Mouse (Mus musculus): ENCODE results near the gene Klhl2. TPM values are rescaled to one million over a fixed set of nuclear protein-coding genes. Genes with fewer than 3 reads are reported as not detected.

Klhl2 gene
- polyA plus RNA-seq, 1 experiment from 2014 or later: 30.3 TPM

GRCm38 (mm10) chr8:64799306-64799705 lies 50.5 kb downstream of the Klhl2 start:
- no peak for TF ChIP-seq CTCF (IDR thresholded peaks at IDR 0.05)
- no peaks in the 10 kb centered on the region for H3K27me3 ChIP-seq
- no peak for DNase-seq (ENCODE audit: low read depth, low spot score)
- ATAC-seq: no peak
- ChIA-PET CTCF (no interaction called here), POLR2A (no interaction called here)
- in situ Hi-C loops (cut with MboI; ENCODE audit: low pct_unique_long_range_greater_than_20kb): no loop called here

GRCm38 (mm10) chr8:64798503-64798902 lies 51.3 kb downstream of the Klhl2 start:
- H3K27me3 ChIP-seq: no peaks in the 10 kb centered on the region
- TF ChIP-seq CTCF (IDR thresholded peaks at IDR 0.05): no peak
- POLR2A ChIA-PET: interaction anchor here (0.9 kb wide), 1 partner anchor 13 kb away, joined by 6 read pairs; no protein-coding TSS in a partner anchor
- ATAC-seq (no peak), DNase-seq (ENCODE audit: low read depth, low spot score) (no peak)
- CTCF ChIA-PET: no interaction called here
- in situ Hi-C loops (cut with MboI; ENCODE audit: low pct_unique_long_range_greater_than_20kb): no loop called here

GRCm38 (mm10) chr8:64797751-64798150 lies 52.1 kb downstream of the Klhl2 start:
- CTCF ChIA-PET: no interaction called here
- ATAC-seq: no peak
- in situ Hi-C loops (cut with MboI; ENCODE audit: low pct_unique_long_range_greater_than_20kb): no loop called here
- no peak for TF ChIP-seq CTCF (IDR thresholded peaks at IDR 0.05)
- DNase-seq (ENCODE audit: low read depth, low spot score): no peak
- H3K27me3 ChIP-seq: no peaks in the 10 kb centered on the region
- POLR2A ChIA-PET: interaction anchor here (0.9 kb wide), 1 partner anchor 12 kb away, joined by 6 read pairs; no protein-coding TSS in a partner anchor

GRCm38 (mm10) chr8:64791250-64791881 lies 58.5 kb downstream of the Klhl2 start:
- ChIA-PET POLR2A (interaction anchor here (0.7 kb wide), 1 partner anchor 109 kb away, joined by 3 read pairs; no protein-coding TSS in a partner anchor), CTCF (interaction anchor here (1.4 kb wide), 1 partner anchor 14 kb away, joined by 3 read pairs; no protein-coding TSS in a partner anchor)
- TF ChIP-seq CTCF (IDR thresholded peaks at IDR 0.05): no peak
- no peaks in the 10 kb centered on the region for H3K27me3 ChIP-seq
- DNase-seq (ENCODE audit: low read depth, low spot score) (no peak), ATAC-seq (no peak)
- in situ Hi-C loops (cut with MboI; ENCODE audit: low pct_unique_long_range_greater_than_20kb): no loop called here

GRCm38 (mm10) chr8:64790418-64790817 lies 59.4 kb downstream of the Klhl2 start:
- no peaks in the 10 kb centered on the region for H3K27me3 ChIP-seq
- no peak for TF ChIP-seq CTCF (IDR thresholded peaks at IDR 0.05)
- ChIA-PET POLR2A (interaction anchor here (0.7 kb wide), 1 partner anchor 108 kb away, joined by 3 read pairs; no protein-coding TSS in a partner anchor), CTCF (interaction anchor here (0.8 to 1.4 kb wide), 2 partner anchors 13 to 731 kb away, joined by 3 to 4 read pairs; no protein-coding TSS in a partner anchor)
- in situ Hi-C loops (cut with MboI; ENCODE audit: low pct_unique_long_range_greater_than_20kb): no loop called here
- DNase-seq (ENCODE audit: low read depth, low spot score): no peak
- no peak for ATAC-seq

- DNase-seq (ENCODE audit: low read depth, low spot score) (no peak), ATAC-seq (no peak)
- no peaks in the 10 kb centered on the region for H3K27me3 ChIP-seq
- ChIA-PET CTCF (no interaction called here), POLR2A (no interaction called here)
- TF ChIP-seq CTCF (IDR thresholded peaks at IDR 0.05): no peak
- in situ Hi-C loops (cut with MboI; ENCODE audit: low pct_unique_long_range_greater_than_20kb): no loop called here
These were observed 61.1 kb downstream of the Klhl2 start for GRCm38 (mm10) chr8:64788715-64789114.

- ATAC-seq: no peak
- TF ChIP-seq CTCF (IDR thresholded peaks at IDR 0.05): no peak
- no peaks in the 10 kb centered on the region for H3K27me3 ChIP-seq
- ChIA-PET CTCF (interaction anchor here (1.4 to 1.9 kb wide), 2 partner anchors 9 to 39 kb away, joined by 4 to 5 read pairs; no protein-coding TSS in a partner anchor), POLR2A (no interaction called here)
- DNase-seq (ENCODE audit: low read depth, low spot score): no peak
- in situ Hi-C loops (cut with MboI; ENCODE audit: low pct_unique_long_range_greater_than_20kb): no loop called here
These were observed 63.0 kb downstream of the Klhl2 start for GRCm38 (mm10) chr8:64786801-64787200.

- ATAC-seq: no peak
- CTCF ChIA-PET: no interaction called here
- in situ Hi-C loops (cut with MboI; ENCODE audit: low pct_unique_long_range_greater_than_20kb): no loop called here
- no peak for TF ChIP-seq CTCF (IDR thresholded peaks at IDR 0.05)
- POLR2A ChIA-PET: no interaction called here
- no peaks in the 10 kb centered on the region for H3K27me3 ChIP-seq
- no peak for DNase-seq (ENCODE audit: low read depth, low spot score)
These were observed 65.6 kb downstream of the Klhl2 start for GRCm38 (mm10) chr8:64784235-64784634.

- ATAC-seq (no peak), DNase-seq (ENCODE audit: low read depth, low spot score) (no peak)
- no peak for TF ChIP-seq CTCF (IDR thresholded peaks at IDR 0.05)
- CTCF ChIA-PET: interaction anchor here (0.8 to 1.0 kb wide), 2 partner anchors 15 to 43 kb away, joined by 3 to 4 read pairs; no protein-coding TSS in a partner anchor
- in situ Hi-C loops (cut with MboI; ENCODE audit: low pct_unique_long_range_greater_than_20kb): no loop called here
- no peaks in the 10 kb centered on the region for H3K27me3 ChIP-seq
- POLR2A ChIA-PET: no interaction called here
These were observed 67.9 kb downstream of the Klhl2 start for GRCm38 (mm10) chr8:64781947-64782346.

GRCm38 (mm10) chr8:64777925-64778324 lies 71.9 kb downstream of the Klhl2 start:
- ChIA-PET POLR2A (no interaction called here), CTCF (interaction anchor here (1.0 to 1.3 kb wide), 2 partner anchors 9 to 13 kb away, joined by 3 to 5 read pairs; no protein-coding TSS in a partner anchor)
- in situ Hi-C loops (cut with MboI; ENCODE audit: low pct_unique_long_range_greater_than_20kb): loop anchor here (5.0 kb wide), 1 partner anchor 164 kb away; no protein-coding TSS in a partner anchor
- H3K27me3 ChIP-seq: no peaks in the 10 kb centered on the region
- DNase-seq (ENCODE audit: low read depth, low spot score): no peak
- TF ChIP-seq CTCF (IDR thresholded peaks at IDR 0.05): peak; percentile 39
- no peak for ATAC-seq

- in situ Hi-C loops (cut with MboI; ENCODE audit: low pct_unique_long_range_greater_than_20kb): loop anchor here (25.0 kb wide), 1 partner anchor 338 kb away; no protein-coding TSS in a partner anchor
- CTCF ChIA-PET: interaction anchor here (1.5 kb wide), 1 partner anchor 9 kb away, joined by 3 read pairs; no protein-coding TSS in a partner anchor
- H3K27me3 ChIP-seq: no peaks in the 10 kb centered on the region
- TF ChIP-seq CTCF (IDR thresholded peaks at IDR 0.05): no peak
- DNase-seq (ENCODE audit: low read depth, low spot score) (no peak), ATAC-seq (no peak)
- POLR2A ChIA-PET: no interaction called here
These were observed 75.7 kb downstream of the Klhl2 start for GRCm38 (mm10) chr8:64774136-64774535.
